ENCODE assay signal across 8 mouse cellular contexts in the genomic region with DNA sequence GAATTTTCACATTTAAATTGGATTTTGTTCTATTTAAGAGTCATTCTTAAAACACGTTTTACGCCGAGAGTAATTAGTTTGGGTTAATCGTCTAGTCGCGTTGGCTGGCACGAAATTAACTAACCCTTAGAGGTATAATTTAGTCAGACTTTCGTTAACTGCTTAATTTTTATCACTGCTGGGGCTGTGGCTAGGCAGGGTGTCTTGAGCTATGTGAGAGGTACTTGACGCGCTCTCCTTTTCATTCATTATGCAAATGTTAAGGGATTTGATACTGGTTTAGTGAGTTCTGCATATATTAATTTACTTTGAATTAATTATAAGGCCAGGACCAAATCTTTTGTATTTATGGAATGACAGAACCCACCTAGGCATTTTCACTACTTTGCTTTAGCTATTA. TPM values are rescaled to one million over a fixed set of nuclear protein-coding genes. Genes with fewer than 3 reads are reported as not detected.
DNase-seq lines count a peak whose midpoint lies in the region; ATAC-seq and TF ChIP-seq lines count a peak whose summit lies in the region.

No protein-coding gene starts in this region.

- TF ChIP-seq POLR2A in lung, adult 2 months (IDR thresholded peaks at IDR 0.05; ENCODE audit: borderline replicate concordance, extremely low read depth, low read depth, low read length), result no peak

- peak overlapping the region; percentile 43; the same call in 1 of the 2 replicates for H3K9ac ChIP-seq in embryonic facial prominence, embryonic 11.5 days (replicated peaks; ENCODE audit: low read length)
- peak overlapping the region; percentile 93 for H3K9ac ChIP-seq in intestine, embryonic 16.5 days (ENCODE audit: low read depth, low read length)
- H3K9ac ChIP-seq in neural tube, embryonic 13.5 days, result peak overlapping the region; percentile 55

- no peak for TF ChIP-seq CTCF in lung, adult 2 months (IDR thresholded peaks at IDR 0.05; ENCODE audit: insufficient read depth, low read length)

- peak overlapping the region; percentile 56 for H3K4me2 ChIP-seq in embryonic facial prominence, embryonic 11.5 days (ENCODE audit: low read depth, low read length)
- H3K4me2 ChIP-seq in intestine, embryonic 16.5 days (ENCODE audit: low read depth, low read length), result peak overlapping the region; percentile 64
- H3K4me2 ChIP-seq in neural tube, embryonic 13.5 days, result peak overlapping the region; percentile 56

- WGBS in lung, adult 2 months, result 4% methylated on average over 10 of the region's 10 CpGs
- WGBS in embryonic facial prominence, embryonic 11.5 days, result 2% methylated on average over 10 of the region's 10 CpGs
- under 1% methylated on average over 10 of the region's 10 CpGs for WGBS in intestine, embryonic 16.5 days
- WGBS in neural tube, embryonic 13.5 days, result under 1% methylated on average over 10 of the region's 10 CpGs

- intact Hi-C loops in left cerebral cortex, postnatal 10 days (cut with DNase I), result no loop called here

- H3K4me1 ChIP-seq in lung, adult 2 months (ENCODE audit: control insufficient read depth, insufficient read depth, low read length), result no peaks in the 10 kb centered on the region; the same call in none of the 2 replicates
- no peaks in the 10 kb centered on the region for H3K4me1 ChIP-seq in embryonic facial prominence, embryonic 11.5 days (ENCODE audit: control insufficient read depth, insufficient read depth, low read length)
- H3K4me1 ChIP-seq in intestine, embryonic 16.5 days (ENCODE audit: control insufficient read depth, insufficient read depth, low read length), result no peaks in the 10 kb centered on the region
- peaks cover 12% of the 10 kb centered on the region for H3K4me1 ChIP-seq in neural tube, embryonic 13.5 days (replicated peaks)

- no peak overlapping the region for H3K27ac ChIP-seq in embryonic facial prominence, embryonic 11.5 days (replicated peaks; ENCODE audit: low read depth, low read length)
- no peak overlapping the region for H3K27ac ChIP-seq in intestine, embryonic 16.5 days (ENCODE audit: low read length)
- peak overlapping the region; percentile 66 for H3K27ac ChIP-seq in neural tube, embryonic 13.5 days (replicated peaks)

- peak overlapping the region; percentile 92 for H3K4me3 ChIP-seq in lung, adult 2 months (replicated peaks; ENCODE audit: extremely low read depth, low read depth, low read length)
- peak overlapping the region; percentile 89 for H3K4me3 ChIP-seq in embryonic facial prominence, embryonic 11.5 days (ENCODE audit: low read depth, low read length)
- peak overlapping the region; percentile 86 for H3K4me3 ChIP-seq in intestine, embryonic 16.5 days (ENCODE audit: low read length)
- H3K4me3 ChIP-seq in neural tube, embryonic 13.5 days, result peak overlapping the region; percentile 89

- H3K9me3 ChIP-seq in embryonic facial prominence, embryonic 11.5 days (replicated peaks; ENCODE audit: control insufficient read depth, low read length), result no peaks in the 10 kb centered on the region
- no peaks in the 10 kb centered on the region for H3K9me3 ChIP-seq in intestine, embryonic 16.5 days (ENCODE audit: control insufficient read depth, low read length)
- no peaks in the 10 kb centered on the region for H3K9me3 ChIP-seq in neural tube, embryonic 13.5 days

- H3K36me3 ChIP-seq in embryonic facial prominence, embryonic 11.5 days (replicated peaks; ENCODE audit: control insufficient read depth, insufficient read depth, low read depth, low read length), result peaks cover 3% of the 10 kb centered on the region; the same call in 1 of the 2 replicates
- H3K36me3 ChIP-seq in intestine, embryonic 16.5 days (ENCODE audit: control insufficient read depth, insufficient read depth, low read length), result peaks cover 5% of the 10 kb centered on the region
- H3K36me3 ChIP-seq in neural tube, embryonic 13.5 days, result peaks cover 17% of the 10 kb centered on the region

- DNase-seq in lung, adult 2 months, result no peak
- no peak for DNase-seq in lung, postnatal 25 days (ENCODE audit: low spot score)
- DNase-seq in embryonic facial prominence, embryonic 11.5 days (ENCODE audit: low spot score), result peak; percentile 4
- no peak for DNase-seq in left cerebral cortex, postnatal 10 days (ENCODE audit: extremely low spot score in 1 of 2, low spot score in 2 of 2)
- DNase-seq in adrenal gland, postnatal 14 days, result no peak
- no peak for DNase-seq in gastrocnemius, adult 18-20 months (ENCODE audit: low spot score)

- H3K27me3 ChIP-seq in embryonic facial prominence, embryonic 11.5 days (ENCODE audit: control insufficient read depth, insufficient read depth, low read length), result no peaks in the 10 kb centered on the region
- H3K27me3 ChIP-seq in intestine, embryonic 16.5 days (replicated peaks; ENCODE audit: control insufficient read depth, insufficient read depth, low read length), result no peaks in the 10 kb centered on the region
- H3K27me3 ChIP-seq in neural tube, embryonic 13.5 days, result no peaks in the 10 kb centered on the region

- no peak; the same call in 1 of the 2 replicates for ATAC-seq in embryonic facial prominence, embryonic 11.5 days (replicated peaks; ENCODE audit: insufficient number of reproducible peaks, low FRiP score, low TSS enrichment, low read depth)
- peak; percentile 38 for ATAC-seq in intestine, embryonic 16.5 days
- peak; percentile 70 for ATAC-seq in neural tube, embryonic 13.5 days (ENCODE audit: low read depth)

RNA-seq across cellular contexts. Expression of a gene that starts 0.6 kb away (rescaled TPM):
- 69.9 and 103 TPM in 2 replicates for polyA plus RNA-seq in lung, adult 2 months (2012; rRNA removed)
- 214 and 216 TPM in 2 replicates for polyA plus RNA-seq in embryonic facial prominence, embryonic 11.5 days (2014; fragmentation: Nextera tagmentation; extraction: Ambion mirVana)
- 332 and 334 TPM in 2 replicates for polyA plus RNA-seq in intestine, embryonic 16.5 days (2015; fragmentation: Nextera tagmentation; extraction: Ambion mirVana)
- 202 and 208 TPM in 2 replicates for polyA plus RNA-seq in neural tube, embryonic 13.5 days (2015; fragmentation: Nextera tagmentation; extraction: Ambion mirVana)
- 100 to 1,000 TPM; 250 to 257 TPM for total RNA-seq in left cerebral cortex, postnatal 10 days (2021)
- total RNA-seq in adrenal gland, postnatal 14 days (2021), result 803 and 808 TPM in 2 replicates
- total RNA-seq in gastrocnemius, adult 18-20 months (2021), result 100 to 1,000 TPM; 422 to 501 TPM

RNA-seq across cellular contexts. Expression of a gene that starts 21.8 kb away (rescaled TPM):
- 2.4 and 9.5 TPM in 2 replicates for polyA plus RNA-seq in lung, adult 2 months (2012; rRNA removed)
- 0.39 and 0.42 TPM in 2 replicates for polyA plus RNA-seq in embryonic facial prominence, embryonic 11.5 days (2014; fragmentation: Nextera tagmentation; extraction: Ambion mirVana)
- polyA plus RNA-seq in intestine, embryonic 16.5 days (2015; fragmentation: Nextera tagmentation; extraction: Ambion mirVana), result 77.3 and 81.4 TPM in 2 replicates
- polyA plus RNA-seq in neural tube, embryonic 13.5 days (2015; fragmentation: Nextera tagmentation; extraction: Ambion mirVana), result 0.36 TPM in 1 of 2 replicates, not detected in the other
- under 1 TPM in 1 of 2 experiments, not detected in 1; 0.79 TPM for total RNA-seq in left cerebral cortex, postnatal 10 days (2021)
- 0.70 and 2.0 TPM in 2 replicates for total RNA-seq in adrenal gland, postnatal 14 days (2021)
- total RNA-seq in gastrocnemius, adult 18-20 months (2021), result 1 to 10 TPM in 1 of 2 experiments, under 1 TPM in 1; 0.34 to 1.0 TPM

RNA-seq across cellular contexts. Expression of a gene that starts 37.5 kb away (rescaled TPM):
- 0.08 and 0.24 TPM in 2 replicates for polyA plus RNA-seq in lung, adult 2 months (2012; rRNA removed)
- 3.1 and 4.1 TPM in 2 replicates for polyA plus RNA-seq in embryonic facial prominence, embryonic 11.5 days (2014; fragmentation: Nextera tagmentation; extraction: Ambion mirVana)
- polyA plus RNA-seq in intestine, embryonic 16.5 days (2015; fragmentation: Nextera tagmentation; extraction: Ambion mirVana), result 0.22 and 0.39 TPM in 2 replicates
- polyA plus RNA-seq in neural tube, embryonic 13.5 days (2015; fragmentation: Nextera tagmentation; extraction: Ambion mirVana), result 5.0 and 5.5 TPM in 2 replicates
- 10 to 100 TPM; 16.1 to 19.1 TPM for total RNA-seq in left cerebral cortex, postnatal 10 days (2021)
- 0.11 and 0.19 TPM in 2 replicates for total RNA-seq in adrenal gland, postnatal 14 days (2021)
- total RNA-seq in gastrocnemius, adult 18-20 months (2021), result not detected

Comparison
In these comparisons a context has a peak if more than half of its experiments do, and no peak if none do; other contexts are left out.
1. H3K9ac ChIP-seq: peak in every context shown above with its lines; median percentile 93 in intestine, embryonic 16.5 days; 55 in neural tube, embryonic 13.5 days; 43 in embryonic facial prominence, embryonic 11.5 days.